Comparison of ENCODE assay signal across 8 mouse cellular contexts in genomic region chr3:97159986-97160385, GRCm38 (mm10). TPM values are rescaled to one million over a fixed set of nuclear protein-coding genes. Genes with fewer than 3 reads are reported as not detected.
DNase-seq lines count a peak whose midpoint lies in the region; ATAC-seq and TF ChIP-seq lines count a peak whose summit lies in the region.

No protein-coding gene starts in this region.

- WGBS in heart, embryonic 15.5 days = 79% methylated on average over 2 of the region's 2 CpGs
- 81% methylated on average over 2 of the region's 2 CpGs for WGBS in forebrain, embryonic 14.5 days
- WGBS in liver, embryonic 13.5 days (ENCODE audit: insufficient replicate concordance) = 43% methylated on average over 2 of the region's 2 CpGs

- peak overlapping the region; percentile 62 for H3K4me3 ChIP-seq in heart, embryonic 15.5 days
- peak overlapping the region; percentile 84 to 95; a peak in 3 of 4 replicates for H3K4me3 ChIP-seq in ES-E14 (ENCODE audit: insufficient read depth in 1 of 2, low read depth in 1 of 2, low read length in 2 of 2, poor library complexity in 1 of 2, severe bottlenecking in 1 of 2)
- no peak overlapping the region for H3K4me3 ChIP-seq in forebrain, embryonic 14.5 days (ENCODE audit: low read depth, low read length)
- peak overlapping the region; percentile 85 for H3K4me3 ChIP-seq in liver, embryonic 13.5 days (replicated peaks)

- H3K27me3 ChIP-seq in heart, embryonic 15.5 days = no peaks in the 10 kb centered on the region
- no peaks in the 10 kb centered on the region for H3K27me3 ChIP-seq in forebrain, embryonic 14.5 days (replicated peaks; ENCODE audit: control insufficient read depth, insufficient read depth, low read length)
- no peaks in the 10 kb centered on the region for H3K27me3 ChIP-seq in liver, embryonic 13.5 days

- in situ Hi-C loops in ES-E14 (cut with MboI; ENCODE audit: low sequenced_read_pairs in 2 of 2, unreplicated experiment in 2 of 2) = no loop called here

- no peak overlapping the region for H3K9ac ChIP-seq in heart, embryonic 15.5 days
- peak overlapping the region; percentile 15; the same call in 1 of the 2 replicates for H3K9ac ChIP-seq in ES-E14 (ENCODE audit: insufficient read depth, low read depth, low read length, poor library complexity, severe bottlenecking)
- H3K9ac ChIP-seq in forebrain, embryonic 14.5 days (ENCODE audit: low read length) = no peak overlapping the region
- peak overlapping the region; percentile 85; the same call in 1 of the 2 replicates for H3K9ac ChIP-seq in liver, embryonic 13.5 days

- H3K9me3 ChIP-seq in heart, embryonic 15.5 days (replicated peaks) = no peaks in the 10 kb centered on the region
- H3K9me3 ChIP-seq in ES-E14 (ENCODE audit: control insufficient read depth, insufficient read depth, low read depth, low read length) = no peaks in the 10 kb centered on the region
- H3K9me3 ChIP-seq in forebrain, embryonic 14.5 days (replicated peaks; ENCODE audit: control insufficient read depth, low read length) = no peaks in the 10 kb centered on the region
- H3K9me3 ChIP-seq in liver, embryonic 13.5 days (replicated peaks) = no peaks in the 10 kb centered on the region

- H3K4me1 ChIP-seq in heart, embryonic 15.5 days (replicated peaks) = peaks cover 25% of the 10 kb centered on the region
- peaks cover 4 to 7% of the 10 kb centered on the region in 2 experiments for H3K4me1 ChIP-seq in ES-E14 (ENCODE audit: control insufficient read depth in 2 of 2, insufficient read depth in 2 of 2, low read length in 2 of 2, poor library complexity in 1 of 2)
- no peaks in the 10 kb centered on the region; the same call in 1 of the 2 replicates for H3K4me1 ChIP-seq in forebrain, embryonic 14.5 days (ENCODE audit: control insufficient read depth, insufficient read depth, low read length)
- H3K4me1 ChIP-seq in liver, embryonic 13.5 days (replicated peaks) = peaks cover 36% of the 10 kb centered on the region

- no peak for DNase-seq in heart, postnatal 10 days
- DNase-seq in ES-E14 (ENCODE audit: low read depth, low spot score) = no peak
- no peak for DNase-seq in forebrain, embryonic 14.5 days (ENCODE audit: low spot score)
- DNase-seq in liver, embryonic 13.5 days = no peak
- DNase-seq in cerebellum, adult 11 months = no peak
- no peak for DNase-seq in thymus, postnatal 0 days (ENCODE audit: low spot score)
- DNase-seq in layer of hippocampus, adult 18-20 months (ENCODE audit: low spot score in 2 of 2) = no peak

- no peaks in the 10 kb centered on the region for H3K36me3 ChIP-seq in heart, embryonic 15.5 days
- peaks cover 8% of the 10 kb centered on the region for H3K36me3 ChIP-seq in ES-E14 (ENCODE audit: control insufficient read depth, insufficient read depth, low read length, poor library complexity, severe bottlenecking)
- no peaks in the 10 kb centered on the region for H3K36me3 ChIP-seq in forebrain, embryonic 14.5 days (ENCODE audit: control insufficient read depth, insufficient read depth, low read length)
- H3K36me3 ChIP-seq in liver, embryonic 13.5 days = no peaks in the 10 kb centered on the region

- H3K27ac ChIP-seq in heart, embryonic 15.5 days = no peak overlapping the region
- peak overlapping the region; percentile 40; the same call in 1 of the 2 replicates for H3K27ac ChIP-seq in ES-E14 (ENCODE audit: insufficient read depth, low read depth, low read length, poor library complexity, severe bottlenecking)
- H3K27ac ChIP-seq in forebrain, embryonic 14.5 days (ENCODE audit: low read depth, low read length) = no peak overlapping the region
- H3K27ac ChIP-seq in liver, embryonic 13.5 days = no peak overlapping the region

- ATAC-seq in heart, embryonic 15.5 days (replicated peaks; ENCODE audit: insufficient number of reproducible peaks, insufficient read depth, low FRiP score, low read depth) = no peak
- ATAC-seq in forebrain, embryonic 14.5 days = no peak
- no peak for ATAC-seq in liver, embryonic 13.5 days (ENCODE audit: low read depth)

- H3K4me2 ChIP-seq in heart, embryonic 15.5 days = peak overlapping the region; percentile 80
- H3K4me2 ChIP-seq in forebrain, embryonic 14.5 days (ENCODE audit: low read length) = peak overlapping the region; percentile 91; the same call in 1 of the 2 replicates
- H3K4me2 ChIP-seq in liver, embryonic 13.5 days = peak overlapping the region; percentile 88

- intact Hi-C loops in heart, postnatal 10 days (cut with DNase I) = loop anchor here (10.0 kb wide), 1 partner anchor 1245 kb away; no protein-coding TSS in a partner anchor

TF ChIP-seq in ES-E14, 5 proteins besides CTCF, POLR2A, EP300 and RAD21:
- TF ChIP-seq CHD2 (IDR thresholded peaks at IDR 0.05; ENCODE audit: low read depth, low read length) (no peak), HCFC1 (IDR thresholded peaks at IDR 0.05; ENCODE audit: borderline replicate concordance, insufficient read depth, low read length) (no peak), ZNF384 (IDR thresholded peaks at IDR 0.05; ENCODE audit: low read depth, low read length) (no peak), MAFK (IDR thresholded peaks at IDR 0.05; ENCODE audit: insufficient read depth, low read depth, low read length) (no peak), ZC3H11A (IDR thresholded peaks at IDR 0.05; ENCODE audit: borderline replicate concordance, low read depth, low read length) (no peak)

RNA-seq across cellular contexts. Expression of gene Acp6, which starts 1.4 kb away (rescaled TPM):
- polyA plus RNA-seq in heart, embryonic 15.5 days (2015; fragmentation: Nextera tagmentation; extraction: Ambion mirVana) = 50.7 and 54.9 TPM in 2 replicates
- 10 to 100 TPM; 25.7 to 28.7 TPM for total RNA-seq in heart, postnatal 10 days (2021)
- 152 and 242 TPM in 2 replicates for total RNA-seq in ES-E14 (2012; rRNA removed)
- 15.6 and 20.4 TPM in 2 replicates for polyA plus RNA-seq in forebrain, embryonic 14.5 days (2014; fragmentation: Nextera tagmentation; extraction: Ambion mirVana)
- polyA plus RNA-seq in liver, embryonic 13.5 days (2015; fragmentation: Nextera tagmentation; extraction: Ambion mirVana) = 19.1 and 22.1 TPM in 2 replicates
- polyA plus RNA-seq in thymus, postnatal 0 days (2015; fragmentation: Nextera tagmentation; extraction: Ambion mirVana) = 38.1 and 45.3 TPM in 2 replicates
- 10 to 100 TPM; 30.9 to 31.6 TPM for total RNA-seq in layer of hippocampus, adult 18-20 months (2021)

Comparison
In these comparisons a context has a peak if more than half of its experiments do, and no peak if none do; other contexts are left out.
1. H3K9ac ChIP-seq: peak in ES-E14 (single experiment) and liver, embryonic 13.5 days (single experiment); none in heart, embryonic 15.5 days (single experiment) and forebrain, embryonic 14.5 days (single experiment).
2. Peak in every context shown above with its lines, with median percentiles within 50 percentile points of each other: H3K4me2 ChIP-seq.